17 mouse cellular contexts compared by ENCODE assay signal in genomic region chr10:7285112-7285905, GRCm38 (mm10).
DNase-seq lines count a peak whose midpoint lies in the region; ATAC-seq and TF ChIP-seq lines count a peak whose summit lies in the region.
"Had no signal": no experiment of that assay in that cellular context is flagged by ENCODE, and none has a peak within 500 bp of the region (broad histone marks: within the 10 kb centered on the region; RNA-seq: fewer than 3 reads in every experiment).

No protein-coding gene starts in this region.

- no peaks in the 10 kb centered on the region for H3K36me3 ChIP-seq in kidney, postnatal 0 days (ENCODE audit: insufficient read depth, low read length)
- no peaks in the 10 kb centered on the region for H3K36me3 ChIP-seq in stomach, embryonic 15.5 days
- H3K36me3 ChIP-seq: intestine, embryonic 15.5 days; liver, embryonic 12.5 days; neural tube, embryonic 13.5 days had no signal

- H3K27ac ChIP-seq in kidney, postnatal 0 days, result peak overlapping the region; percentile 39
- H3K27ac ChIP-seq in stomach, embryonic 15.5 days, result no peak overlapping the region
- H3K27ac ChIP-seq: intestine, embryonic 15.5 days; layer of hippocampus, adult 2 months; liver, embryonic 12.5 days; neural tube, embryonic 13.5 days had no signal

- H3K27me3 ChIP-seq in kidney, postnatal 0 days (ENCODE audit: insufficient read depth, low read length), result no peaks in the 10 kb centered on the region
- H3K27me3 ChIP-seq in stomach, embryonic 15.5 days (replicated peaks), result no peaks in the 10 kb centered on the region
- H3K27me3 ChIP-seq: intestine, embryonic 15.5 days; liver, embryonic 12.5 days; neural tube, embryonic 13.5 days had no signal

- no peaks in the 10 kb centered on the region for H3K9me3 ChIP-seq in kidney, postnatal 0 days (replicated peaks; ENCODE audit: low read length)
- no peaks in the 10 kb centered on the region for H3K9me3 ChIP-seq in stomach, embryonic 15.5 days
- H3K9me3 ChIP-seq: intestine, embryonic 15.5 days; liver, embryonic 12.5 days; neural tube, embryonic 13.5 days had no signal

- 0 out of 2 replicates have a peak, but pooled peaks cover 3% of the 10 kb centered on the region for H3K4me1 ChIP-seq in kidney, postnatal 0 days (replicated peaks; ENCODE audit: insufficient read depth, low read length)
- no peaks in the 10 kb centered on the region for H3K4me1 ChIP-seq in stomach, embryonic 15.5 days
- H3K4me1 ChIP-seq: intestine, embryonic 15.5 days; liver, embryonic 12.5 days; neural tube, embryonic 13.5 days had no signal

- H3K4me3 ChIP-seq in kidney, postnatal 0 days (replicated peaks; ENCODE audit: low read depth, low read length), result no peak overlapping the region
- no peak overlapping the region for H3K4me3 ChIP-seq in stomach, embryonic 15.5 days (replicated peaks)
- H3K4me3 ChIP-seq: intestine, embryonic 15.5 days; layer of hippocampus, adult 2 months; liver, embryonic 12.5 days; neural tube, embryonic 13.5 days had no signal

- 72% methylated on average over 7 of the region's 7 CpGs for WGBS in kidney, postnatal 0 days
- 63% methylated on average over 7 of the region's 7 CpGs for WGBS in stomach, embryonic 15.5 days

- H3K4me2 ChIP-seq in kidney, postnatal 0 days (ENCODE audit: low read length), result no peak overlapping the region
- no peak overlapping the region for H3K4me2 ChIP-seq in stomach, embryonic 15.5 days
- H3K4me2 ChIP-seq: intestine, embryonic 15.5 days; liver, embryonic 12.5 days; neural tube, embryonic 13.5 days had no signal

- ATAC-seq in kidney, postnatal 0 days (replicated peaks; ENCODE audit: low FRiP score, low read depth), result peak; percentile 57; the same call in 1 of the 2 replicates
- peak; percentile 53; the same call in 1 of the 2 replicates for ATAC-seq in stomach, embryonic 15.5 days (ENCODE audit: insufficient read depth, low FRiP score, low read depth)
- ATAC-seq: CD4-positive, CD25-positive, alpha-beta regulatory T cell, adult 4 months; forebrain, embryonic 14.5 days; intestine, embryonic 15.5 days; liver, embryonic 12.5 days had no signal

- DNase-seq in kidney, postnatal 0 days (ENCODE audit: low spot score), result peak; percentile 88
- DNase-seq in kidney, postnatal 14 days, result no peak
- DNase-seq in adipocyte (ENCODE audit: low spot score), result peak; percentile 65
- peak; percentile 46 for DNase-seq in cerebellum, adult 8-10 months
- no peak for DNase-seq in spleen, adult 18-20 months
- DNase-seq in layer of hippocampus, adult 9-10 months (ENCODE audit: low spot score), result no peak
- DNase-seq: adrenal gland, postnatal 25 days; heart, adult 11 months; lung, postnatal 10 days; thymus, postnatal 36 days had no signal

- no peak overlapping the region for H3K9ac ChIP-seq in kidney, postnatal 0 days (ENCODE audit: low read depth, low read length)
- H3K9ac ChIP-seq in stomach, embryonic 15.5 days, result no peak overlapping the region
- H3K9ac ChIP-seq: intestine, embryonic 15.5 days; liver, embryonic 12.5 days; neural tube, embryonic 13.5 days had no signal

- TF ChIP-seq CTCF in kidney, postnatal 0 days (IDR thresholded peaks at IDR 0.05; ENCODE audit: low read depth), result no peak

Comparison
In these comparisons a context has a peak if more than half of its experiments do, and no peak if none do; other contexts are left out.
1. DNase-seq: peak in kidney, postnatal 0 days (single experiment), adipocyte (single experiment) and cerebellum, adult 8-10 months (single experiment); none in kidney, postnatal 14 days (single experiment), spleen, adult 18-20 months (0 of 2) and layer of hippocampus, adult 9-10 months (single experiment).